Mouse (Mus musculus) erythroblast, embryonic 14.5 days (primary cell): ENCODE measurements around the gene Ttll9. TPM values are rescaled to one million over a fixed set of nuclear protein-coding genes. Genes with fewer than 3 reads are reported as not detected.

Experiments
- H3K27me3 ChIP-seq: 2 replicates; pipeline ENCODE4 v1.6.1; 2012; ENCODE audit warnings: inconsistent platforms; ENCODE audit not compliant: control insufficient read depth
- H3K36me3 ChIP-seq: 2 replicates; pipeline ENCODE4 v1.6.1; 2012; ENCODE audit warnings: mild to moderate bottlenecking, inconsistent platforms; ENCODE audit not compliant: control insufficient read depth
- H3K4me1 ChIP-seq: 2 replicates; pipeline ENCODE4 v1.6.1; 2012; ENCODE audit warnings: inconsistent platforms; ENCODE audit not compliant: control insufficient read depth
- H3K4me3 ChIP-seq: replicated peaks from 2 replicates; pipeline ENCODE3; 2012; ENCODE audit warnings: moderate library complexity, mild to moderate bottlenecking, inconsistent platforms
- H3K9me3 ChIP-seq: 2 replicates; pipeline ENCODE4 v1.6.1; 2012; ENCODE audit warnings: low read length, inconsistent platforms, mixed read lengths; ENCODE audit not compliant: control insufficient read depth
- GATA1 ChIP-seq: IDR thresholded peaks from 2 replicates; pipeline ENCODE4 v1.6.1; 2012; ENCODE audit warnings: low read length, inconsistent platforms, mixed read lengths
- TAL1 ChIP-seq: IDR thresholded peaks from 3 replicates; pipeline ENCODE4 v1.6.1; 2012; ENCODE audit warnings: low read length, inconsistent platforms, mixed read lengths
- polyA plus RNA-seq: library from polyadenylated mRNA; stranded (reverse); fragments of >175 nt; gene quantifications from 2 replicates; pipeline ENCODE4 v1.2.3, GENCODE M21; 2012

Ttll9 gene
- polyA plus RNA-seq, 1 experiment, result not detected

- Histone ChIP-seq H3K4me1 (no peaks in the 10 kb centered on the region; the same call in 1 of the 2 replicates), H3K4me3 (no peak overlapping the region), H3K36me3 (no peaks in the 10 kb centered on the region), H3K9me3 (no peaks in the 10 kb centered on the region; the same call in 1 of the 2 replicates), H3K27me3 (peaks cover 53% of the 10 kb centered on the region)
- TF ChIP-seq TAL1 (no peak), GATA1 (no peak)
Measured at GRCm38 (mm10) chr2:153032973-153033372, 70.7 kb downstream of the Ttll9 start.

- Histone ChIP-seq H3K4me3 (no peak overlapping the region), H3K27me3 (peaks cover 51% of the 10 kb centered on the region), H3K4me1 (no peaks in the 10 kb centered on the region; the same call in 1 of the 2 replicates), H3K36me3 (no peaks in the 10 kb centered on the region), H3K9me3 (no peaks in the 10 kb centered on the region; the same call in 1 of the 2 replicates)
- TF ChIP-seq GATA1 (no peak), TAL1 (no peak)
Measured at GRCm38 (mm10) chr2:153033545-153034230, 71.4 kb downstream of the Ttll9 start.

- TF ChIP-seq GATA1 (no peak), TAL1 (no peak)
- no peaks in the 10 kb centered on the region; the same call in 1 of the 2 replicates for H3K9me3 ChIP-seq
- H3K36me3 ChIP-seq, result no peaks in the 10 kb centered on the region
- peaks cover 28% of the 10 kb centered on the region for H3K27me3 ChIP-seq
- no peak overlapping the region for H3K4me3 ChIP-seq
- no peaks in the 10 kb centered on the region; the same call in 1 of the 2 replicates for H3K4me1 ChIP-seq
Measured at GRCm38 (mm10) chr2:153036690-153037089, 74.4 kb downstream of the Ttll9 start.

- TF ChIP-seq GATA1, result no peak
- TF ChIP-seq TAL1, result no peak
- Histone ChIP-seq H3K36me3 (no peaks in the 10 kb centered on the region), H3K4me1 (no peaks in the 10 kb centered on the region), H3K4me3 (no peak overlapping the region), H3K27me3 (no peaks in the 10 kb centered on the region), H3K9me3 (no peaks in the 10 kb centered on the region)
Measured at GRCm38 (mm10) chr2:153043886-153044285, 81.6 kb downstream of the Ttll9 start.

- Histone ChIP-seq H3K27me3 (no peaks in the 10 kb centered on the region), H3K4me1 (no peaks in the 10 kb centered on the region), H3K9me3 (no peaks in the 10 kb centered on the region), H3K36me3 (no peaks in the 10 kb centered on the region), H3K4me3 (no peak overlapping the region)
- TF ChIP-seq GATA1, result no peak
- no peak for TF ChIP-seq TAL1
Measured at GRCm38 (mm10) chr2:153045884-153046299, 83.6 kb downstream of the Ttll9 start.

- H3K27me3 ChIP-seq, result peaks cover 19% of the 10 kb centered on the region
Measured at GRCm38 (mm10) chr2:153047828-153048465, 85.7 kb downstream of the Ttll9 start.

GRCm38 (mm10) chr2:153049288-153049996, 87.2 kb downstream of the Ttll9 start:
- H3K4me1 ChIP-seq, result no peaks in the 10 kb centered on the region
- no peak overlapping the region for H3K4me3 ChIP-seq
- H3K9me3 ChIP-seq, result no peaks in the 10 kb centered on the region
- peaks cover 29% of the 10 kb centered on the region for H3K27me3 ChIP-seq
- no peak for TF ChIP-seq TAL1
- no peak for TF ChIP-seq GATA1
- H3K36me3 ChIP-seq, result no peaks in the 10 kb centered on the region

More at GRCm38 (mm10) chr2:153047828-153048465, 85.7 kb downstream of the Ttll9 start:
- no peaks in the 10 kb centered on the region for H3K4me1 ChIP-seq
- H3K4me3 ChIP-seq, result no peak overlapping the region
- TF ChIP-seq TAL1 (no peak), GATA1 (no peak)
- H3K9me3 ChIP-seq, result no peaks in the 10 kb centered on the region
- no peaks in the 10 kb centered on the region for H3K36me3 ChIP-seq

- no peaks in the 10 kb centered on the region for H3K36me3 ChIP-seq
- H3K4me1 ChIP-seq, result no peaks in the 10 kb centered on the region
- H3K4me3 ChIP-seq, result no peak overlapping the region
- no peaks in the 10 kb centered on the region for H3K9me3 ChIP-seq
- TF ChIP-seq GATA1 (no peak), TAL1 (no peak)
- H3K27me3 ChIP-seq, result peaks cover 29% of the 10 kb centered on the region
Measured at GRCm38 (mm10) chr2:153049997-153050358, 87.7 kb downstream of the Ttll9 start.

GRCm38 (mm10) chr2:153051095-153051494, 88.8 kb downstream of the Ttll9 start:
- H3K4me1 ChIP-seq, result no peaks in the 10 kb centered on the region
- H3K27me3 ChIP-seq, result peaks cover 29% of the 10 kb centered on the region
- no peaks in the 10 kb centered on the region for H3K9me3 ChIP-seq
- no peak overlapping the region for H3K4me3 ChIP-seq
- TF ChIP-seq TAL1 (no peak), GATA1 (no peak)
- no peaks in the 10 kb centered on the region for H3K36me3 ChIP-seq
